ENCODE assay signal across 17 mouse cellular contexts in genomic region chrX:51897059-51897458, GRCm38 (mm10).
A peak's percentile ranks its signal among the peaks of the same experiment; 100 is the strongest.
DNase-seq lines count a peak whose midpoint lies in the region; ATAC-seq lines count a peak whose summit lies in the region.
"Had no signal": no experiment of that assay in that cellular context is flagged by ENCODE, and none has a peak within 500 bp of the region (broad histone marks: within the 10 kb centered on the region; RNA-seq: fewer than 3 reads in every experiment).

No protein-coding gene starts in this region.

- H3K36me3 ChIP-seq in neural tube, embryonic 15.5 days: no peaks in the 10 kb centered on the region
- no peaks in the 10 kb centered on the region for H3K36me3 ChIP-seq in embryonic facial prominence, embryonic 15.5 days
- H3K36me3 ChIP-seq: neural tube, embryonic 12.5 days had no signal

- WGBS in neural tube, embryonic 15.5 days: 26% methylated on average over 5 of the region's 5 CpGs
- WGBS in embryonic facial prominence, embryonic 15.5 days: 25% methylated on average over 5 of the region's 5 CpGs

- no peaks in the 10 kb centered on the region for H3K27me3 ChIP-seq in neural tube, embryonic 15.5 days (replicated peaks)
- H3K27me3 ChIP-seq in embryonic facial prominence, embryonic 15.5 days: no peaks in the 10 kb centered on the region; the same call in 1 of the 2 replicates
- H3K27me3 ChIP-seq: neural tube, embryonic 12.5 days had no signal

- H3K9me3 ChIP-seq in neural tube, embryonic 15.5 days (replicated peaks): no peaks in the 10 kb centered on the region
- no peaks in the 10 kb centered on the region for H3K9me3 ChIP-seq in embryonic facial prominence, embryonic 15.5 days (replicated peaks)
- H3K9me3 ChIP-seq: neural tube, embryonic 12.5 days had no signal

- no peak overlapping the region for H3K9ac ChIP-seq in neural tube, embryonic 15.5 days (replicated peaks)
- no peak overlapping the region for H3K9ac ChIP-seq in embryonic facial prominence, embryonic 15.5 days
- H3K9ac ChIP-seq: hindbrain, embryonic 14.5 days; liver, embryonic 14.5 days; neural tube, embryonic 12.5 days had no signal

- H3K27ac ChIP-seq in neural tube, embryonic 15.5 days (replicated peaks): no peak overlapping the region
- H3K27ac ChIP-seq in embryonic facial prominence, embryonic 15.5 days (replicated peaks): peak overlapping the region; percentile 55; the same call in 1 of the 2 replicates
- H3K27ac ChIP-seq: hindbrain, embryonic 14.5 days; liver, embryonic 14.5 days; neural tube, embryonic 12.5 days had no signal

- ATAC-seq in neural tube, embryonic 15.5 days (ENCODE audit: low FRiP score): no peak
- ATAC-seq in embryonic facial prominence, embryonic 15.5 days (ENCODE audit: insufficient number of reproducible peaks, low FRiP score, low TSS enrichment, low read depth): 0 out of 2 replicates have a peak, but pooled peaks have one; percentile 51
- ATAC-seq: intestine, postnatal 0 days had no signal

- no peak overlapping the region for H3K4me3 ChIP-seq in neural tube, embryonic 15.5 days (replicated peaks)
- H3K4me3 ChIP-seq in embryonic facial prominence, embryonic 15.5 days (replicated peaks): no peak overlapping the region
- H3K4me3 ChIP-seq: neural tube, embryonic 12.5 days had no signal

- no peaks in the 10 kb centered on the region for H3K4me1 ChIP-seq in neural tube, embryonic 15.5 days
- no peaks in the 10 kb centered on the region for H3K4me1 ChIP-seq in embryonic facial prominence, embryonic 15.5 days
- H3K4me1 ChIP-seq: neural tube, embryonic 12.5 days had no signal

- DNase-seq in neural tube, embryonic 10.5 days (ENCODE audit: extremely low spot score, low spot score): peak; percentile 24
- DNase-seq in embryo, embryonic 10.5 days (ENCODE audit: low spot score): peak; percentile 65
- peak; percentile 3 for DNase-seq in yolk sac, embryonic 10.5 days (ENCODE audit: low spot score)
- DNase-seq in gastrocnemius, postnatal 10 days: no peak
- DNase-seq in spleen, postnatal 4 days (ENCODE audit: low spot score in 2 of 2): no peak
- no peak for DNase-seq in layer of hippocampus, adult 9-11 months
- DNase-seq: cerebellum, adult 18-20 months; heart, adult 11 months; kidney, postnatal 14 days; lung, postnatal 14 days; right cerebral cortex, postnatal 4 days had no signal

- H3K4me2 ChIP-seq in neural tube, embryonic 15.5 days: no peak overlapping the region
- no peak overlapping the region for H3K4me2 ChIP-seq in embryonic facial prominence, embryonic 15.5 days (replicated peaks)
- H3K4me2 ChIP-seq: hindbrain, embryonic 14.5 days; neural tube, embryonic 12.5 days had no signal

Comparison
In these comparisons a context has a peak if more than half of its experiments do, and no peak if none do; other contexts are left out.
1. DNase-seq: peak in neural tube, embryonic 10.5 days (single experiment), embryo, embryonic 10.5 days (single experiment) and yolk sac, embryonic 10.5 days (single experiment); none in gastrocnemius, postnatal 10 days (single experiment), spleen, postnatal 4 days (0 of 2) and layer of hippocampus, adult 9-11 months (single experiment).